Mouse (Mus musculus): ENCODE data around the gene Dpt.
"Not testable (repeated sequence)": the region's sequence is repeated elsewhere in the genome, so short reads cannot be mapped to it uniquely, and the experiment has no call there.

Gene Dpt

DNA sequence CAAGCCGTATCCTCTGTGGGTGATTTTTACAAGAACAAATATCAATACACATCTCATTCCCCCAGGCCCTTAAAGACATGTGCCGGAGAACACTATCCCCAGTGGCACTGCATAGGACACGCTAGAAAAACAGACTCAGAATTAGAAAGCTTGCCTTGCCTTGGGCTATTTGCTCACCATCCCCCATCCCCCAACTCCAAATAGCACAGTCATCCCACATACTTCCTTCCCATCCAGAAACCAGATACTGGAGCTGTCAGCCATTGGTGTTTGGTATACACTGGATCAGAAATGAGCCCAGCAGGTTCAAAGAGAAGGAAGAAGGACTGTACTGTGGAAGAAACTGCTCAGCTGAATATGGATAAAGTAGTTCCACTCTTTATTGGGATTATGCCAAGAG, 25.4 kb downstream of the Dpt start:
- no peak for DNase-seq

DNA sequence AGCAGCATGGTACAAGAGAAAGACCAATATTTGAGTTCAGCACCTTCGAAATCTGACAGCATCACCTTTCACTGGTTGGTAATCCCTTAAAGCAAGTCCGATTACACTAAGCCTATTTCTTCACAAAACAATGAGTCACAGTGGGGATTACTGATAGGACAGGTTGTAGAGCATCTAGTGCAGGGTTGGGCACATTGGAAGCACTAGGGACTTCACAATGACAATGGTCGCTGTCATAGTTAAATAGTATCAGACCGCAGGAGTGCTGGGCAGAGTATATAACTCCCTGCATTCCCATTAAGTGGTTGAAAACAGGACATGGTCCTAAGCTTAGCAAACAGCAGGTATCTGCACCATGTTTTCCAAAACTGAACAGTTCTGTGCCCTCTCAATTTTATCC, 25.8 kb downstream of the Dpt start:
- no peak for DNase-seq

DNA sequence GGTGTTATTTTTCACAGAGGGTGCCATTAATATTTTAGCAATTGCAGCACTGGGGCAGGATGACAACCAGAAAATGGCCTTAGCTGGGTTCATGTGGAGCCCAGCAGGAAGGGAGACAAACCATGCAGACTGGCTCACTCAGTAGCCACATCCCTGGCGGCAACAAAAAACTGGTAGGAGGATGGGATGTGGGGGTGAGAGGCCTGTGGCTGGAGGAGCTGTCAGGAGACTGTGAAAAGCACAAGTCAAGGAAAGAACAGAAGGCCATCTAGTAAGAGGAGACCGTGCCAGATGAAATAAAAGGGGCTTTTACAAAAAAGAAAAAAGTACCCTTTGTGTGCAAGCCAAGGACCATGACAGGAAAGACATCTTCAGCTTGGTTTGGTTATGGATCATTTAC, 28.5 kb downstream of the Dpt start:
- DNase-seq = no peak

DNA sequence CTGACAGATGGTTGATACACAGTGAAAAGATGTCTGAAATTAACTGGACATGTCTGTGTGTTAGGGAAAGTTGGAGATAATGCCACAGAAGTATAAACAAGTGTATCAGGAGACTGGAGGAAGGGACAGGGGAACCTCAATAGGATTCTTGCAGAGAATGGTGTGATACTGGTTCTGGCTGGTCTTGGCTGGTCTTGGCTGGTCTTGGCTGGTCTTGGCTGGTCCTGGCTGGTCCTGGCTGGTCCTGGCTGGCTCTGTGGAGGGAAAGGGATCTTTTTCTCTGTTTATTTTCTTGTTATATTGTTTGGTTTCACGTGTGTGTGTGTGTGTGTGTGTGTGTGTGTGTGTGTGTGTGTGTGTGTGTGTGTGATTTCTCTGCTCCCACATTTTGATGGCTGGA, 33.4 kb downstream of the Dpt start:
- no peak for DNase-seq

DNA sequence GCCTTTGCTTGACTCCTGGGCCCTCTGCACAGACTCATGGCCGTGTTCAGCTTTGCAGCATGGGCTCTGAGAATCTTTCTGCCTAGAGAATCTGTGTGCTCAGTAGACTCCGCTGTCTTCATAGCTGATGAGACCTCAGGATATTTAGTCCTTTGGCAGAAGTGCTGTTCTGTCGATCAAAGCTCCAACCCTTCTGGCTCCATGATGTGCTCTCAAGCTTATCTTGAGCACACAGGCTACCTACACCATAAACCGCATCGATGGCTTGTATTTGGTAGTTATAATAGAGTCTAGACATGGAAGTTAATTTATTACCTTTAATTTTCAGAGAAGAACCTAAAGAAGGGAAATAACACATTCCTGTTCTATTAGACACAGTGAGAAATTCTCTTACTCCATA, 36.0 kb downstream of the Dpt start:
- no peak for DNase-seq

DNA sequence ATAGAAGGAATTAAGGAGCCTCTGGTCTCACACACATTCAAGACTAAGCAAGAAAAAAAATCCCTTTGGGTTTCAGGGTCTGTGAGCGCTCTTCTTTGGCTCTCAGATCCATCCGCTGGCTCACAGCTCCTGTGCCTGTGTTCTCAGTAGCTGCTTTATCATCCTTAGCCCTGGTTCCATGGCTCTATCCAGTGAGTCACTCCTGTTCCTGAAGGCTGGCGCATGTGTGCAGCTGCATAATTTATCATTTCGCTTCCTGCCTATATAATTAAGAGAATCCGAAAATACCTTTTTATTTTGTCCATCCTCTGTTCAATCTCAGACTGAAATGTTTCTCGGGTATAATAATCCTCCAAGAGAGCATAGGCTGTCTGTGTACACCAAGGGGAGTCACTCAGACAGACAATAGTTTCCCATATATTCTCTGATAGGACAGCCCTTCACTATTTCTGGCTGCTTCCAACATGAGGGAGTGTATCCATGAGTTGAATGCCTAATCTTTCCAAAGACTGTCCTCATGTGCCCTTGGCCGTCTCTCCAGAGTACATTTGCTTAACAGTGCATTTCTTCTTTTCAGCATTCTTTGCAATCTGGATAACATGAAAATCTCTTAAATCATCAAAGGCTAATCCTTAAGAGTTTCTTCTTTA, 52.3 kb downstream of the Dpt start:
- no peak for DNase-seq

DNA sequence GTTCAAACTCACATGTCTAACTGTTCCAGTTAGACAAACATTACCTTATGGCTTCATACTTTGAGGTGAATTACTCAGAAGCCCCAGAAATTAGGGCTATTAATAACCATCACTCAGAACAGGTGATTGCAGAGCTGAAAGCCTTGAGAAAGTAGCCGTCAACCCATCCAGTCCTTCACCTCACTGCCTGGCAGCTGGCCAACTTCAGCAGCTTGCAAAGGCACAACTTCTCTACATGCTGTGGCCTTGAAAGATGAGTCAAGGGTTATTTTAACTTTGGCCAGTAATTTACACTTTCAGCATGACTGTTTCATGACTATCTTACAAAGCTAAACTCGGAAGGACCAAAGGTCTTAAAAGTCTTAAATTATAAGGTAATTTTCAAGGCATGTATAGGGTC, 59.3 kb downstream of the Dpt start:
- not testable (repeated sequence) for DNase-seq

DNA sequence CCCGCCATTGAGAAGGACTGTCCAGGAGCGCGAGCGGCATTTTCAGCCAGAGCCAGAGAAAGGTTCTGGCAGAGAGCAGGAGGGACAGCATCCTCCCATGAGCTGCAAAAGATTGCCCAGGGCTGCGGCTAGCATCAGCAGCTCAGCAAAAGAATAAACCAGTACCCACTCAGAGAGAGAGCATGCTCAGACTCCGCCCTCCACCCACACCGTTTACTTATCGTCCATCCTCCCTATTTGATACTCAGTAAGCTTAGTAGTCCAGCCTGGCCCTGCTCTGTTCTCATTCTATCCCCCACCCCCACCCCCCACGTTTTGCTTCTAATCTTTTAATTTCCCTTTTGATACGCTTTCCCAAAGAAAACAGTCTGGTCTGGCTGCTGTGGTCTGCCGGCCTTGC, 63.5 kb downstream of the Dpt start:
- DNase-seq = no peak

DNA sequence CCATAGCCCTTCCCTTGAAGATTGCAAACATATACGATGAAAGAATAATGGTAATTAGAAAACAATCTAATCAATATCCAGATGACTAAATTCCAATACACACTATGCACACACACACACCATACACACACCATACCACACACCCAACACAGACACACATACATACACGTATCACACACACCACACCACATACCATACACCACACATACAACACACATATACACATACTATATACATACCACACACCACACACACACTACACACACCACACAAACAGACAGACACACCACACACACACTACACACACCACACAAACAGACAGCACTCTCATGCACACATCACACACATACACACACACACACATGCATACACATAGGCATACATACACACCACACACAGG, 64.3 kb downstream of the Dpt start:
- no peak for DNase-seq

DNA sequence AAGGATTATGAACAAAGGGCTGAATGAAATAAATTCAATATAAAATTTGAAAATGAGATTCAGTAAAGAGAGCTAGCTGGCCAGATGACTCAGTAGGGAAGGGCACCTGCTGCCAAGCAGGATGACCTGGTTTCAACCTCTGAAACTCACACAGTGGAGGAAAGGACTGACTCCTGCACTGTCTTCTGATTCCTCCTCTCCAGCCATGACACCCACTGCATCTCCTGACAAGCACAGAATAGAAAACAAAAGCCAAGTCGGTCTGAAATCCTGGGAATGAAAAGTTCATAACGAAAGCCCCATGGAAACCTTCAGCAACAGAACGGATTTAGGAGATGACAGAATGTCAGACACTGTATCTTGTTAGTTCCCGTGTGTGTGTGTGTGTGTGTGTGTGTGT, 65.1 kb downstream of the Dpt start:
- DNase-seq = no peak

DNA sequence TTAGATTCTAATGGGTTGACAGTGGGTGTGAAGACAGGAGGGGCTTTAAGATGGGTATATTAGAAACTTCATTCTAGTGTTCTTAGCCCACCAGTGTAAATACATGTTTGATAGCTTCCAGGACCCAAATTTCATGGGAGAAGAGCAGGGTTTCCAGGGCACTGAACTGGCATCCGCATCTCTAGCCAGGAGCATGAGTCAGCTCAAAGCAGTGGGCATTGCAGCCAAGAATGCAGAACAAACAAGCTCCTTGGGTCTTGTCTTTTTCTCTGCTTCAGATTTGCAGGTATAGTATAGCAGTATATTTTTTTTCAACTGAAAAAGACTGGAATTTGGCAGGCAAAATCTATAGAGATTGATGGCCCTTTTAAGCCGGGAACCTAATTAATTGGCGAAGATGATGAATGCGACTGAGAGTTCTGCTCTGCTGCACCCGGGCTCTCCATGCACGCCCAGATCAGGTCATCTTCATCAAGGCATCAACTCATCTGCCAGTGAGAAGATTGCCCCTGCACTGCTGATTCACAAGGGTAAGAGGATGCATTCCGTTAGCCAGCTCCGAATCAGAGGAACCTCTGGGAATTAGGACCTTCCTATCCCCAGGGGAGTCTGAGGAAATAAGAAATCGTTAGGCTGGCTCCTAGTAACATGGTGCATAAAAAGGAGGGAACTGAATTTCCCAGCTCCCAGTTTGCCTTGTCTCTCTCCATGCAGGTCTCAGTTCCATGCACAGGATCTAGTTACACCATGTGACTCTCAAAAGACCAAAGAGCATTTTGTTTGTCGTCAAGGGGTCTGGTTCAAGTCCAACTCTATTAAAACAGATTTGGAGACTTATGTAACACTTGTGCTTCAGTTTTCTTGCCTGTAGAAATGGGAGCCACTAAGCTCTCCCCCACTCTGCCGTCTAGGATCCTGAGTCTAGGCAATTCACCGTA, 66.8 kb downstream of the Dpt start:
- DNase-seq = no peak

DNA sequence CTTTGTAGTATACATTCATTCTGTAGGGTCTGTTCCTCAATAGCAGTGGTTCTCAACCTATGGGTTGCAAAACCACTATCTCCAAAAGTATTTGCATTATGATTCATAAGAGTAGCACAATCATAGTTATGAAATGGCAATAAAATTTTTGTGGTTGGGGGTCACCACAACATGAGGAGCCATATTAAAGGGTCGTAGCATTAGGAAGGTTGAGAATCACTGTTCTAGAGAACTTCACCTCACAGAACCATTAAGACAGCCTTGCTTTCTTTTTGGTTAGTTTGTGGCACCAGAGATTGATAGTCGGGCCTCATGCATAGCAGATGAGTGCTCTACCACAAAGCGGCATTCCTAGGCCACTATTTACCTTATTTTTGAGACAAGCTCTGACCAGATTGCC, 68.2 kb downstream of the Dpt start:
- no peak for DNase-seq

DNA sequence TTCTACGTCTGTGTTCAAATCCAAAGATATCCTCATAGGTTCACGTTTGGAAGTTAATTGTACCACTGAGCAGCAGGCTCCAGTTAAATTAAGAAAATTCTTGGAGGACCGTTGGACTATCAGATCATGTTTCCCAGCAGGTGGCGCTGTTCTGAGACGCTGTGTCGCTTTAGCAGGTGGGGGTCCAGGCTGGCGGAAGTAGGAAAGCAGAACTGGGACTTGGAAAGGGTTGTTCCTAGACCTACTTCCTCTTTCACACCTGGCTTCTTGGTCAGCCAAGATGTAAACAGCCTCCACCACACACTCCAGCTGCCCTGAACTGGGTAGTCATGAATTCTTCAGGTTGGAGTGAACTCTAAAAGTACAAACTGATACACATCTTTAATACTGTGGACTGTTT, 74.2 kb downstream of the Dpt start:
- DNase-seq = peak; percentile 73

All from thymus, postnatal 14 days (tissue).